Mouse (Mus musculus): ENCODE data around the gene Casc1. TPM values are rescaled to one million over a fixed set of nuclear protein-coding genes. Genes with fewer than 3 reads are reported as not detected.

Casc1 gene
- under 1 TPM; 0.27 to 0.79 TPM for total RNA-seq (2021)
- long read RNA-seq, experiment 1, result 0 reads
- long read RNA-seq, experiment 2, result 0 reads

GRCm38 (mm10) chr6:145210816-145211338, at the start of gene Casc1, which contains the start of gene Etfrf1:
TSS of gene Casc1 (minus strand) at chr6:145211005.
TSS of gene Etfrf1 (plus strand) at chr6:145211134.
- DNase-seq, result peak; percentile 97

- DNase-seq, result no peak
Observed at GRCm38 (mm10) chr6:145256701-145257073, 45.9 kb upstream of the Casc1 start.

- DNase-seq, result peak; percentile 50
Observed at GRCm38 (mm10) chr6:145255952-145256700, 45.3 kb upstream of the Casc1 start.

GRCm38 (mm10) chr6:145250820-145251219, 40.0 kb upstream of the Casc1 start:
- no peak for DNase-seq

- peak; percentile 96 for DNase-seq
Observed at GRCm38 (mm10) chr6:145250185-145250791, 39.5 kb upstream of the Casc1 start, which contains the start of gene Kras. TSS of gene Kras (minus strand) at chr6:145250239.

GRCm38 (mm10) chr6:145249291-145250184, 38.7 kb upstream of the Casc1 start:
- peak; percentile 73 for DNase-seq

- DNase-seq, result no peak
Observed at GRCm38 (mm10) chr6:145247886-145248285, 37.1 kb upstream of the Casc1 start.

GRCm38 (mm10) chr6:145246841-145247240, 36.0 kb upstream of the Casc1 start:
- DNase-seq, result no peak

- no peak for DNase-seq
Observed at GRCm38 (mm10) chr6:145242521-145242920, 31.7 kb upstream of the Casc1 start.

GRCm38 (mm10) chr6:145240285-145240684, 29.5 kb upstream of the Casc1 start:
- DNase-seq, result no peak

- DNase-seq, result no peak
Observed at GRCm38 (mm10) chr6:145237148-145237547, 26.3 kb upstream of the Casc1 start.

GRCm38 (mm10) chr6:145235367-145235766, 24.6 kb upstream of the Casc1 start:
- no peak for DNase-seq

GRCm38 (mm10) chr6:145234391-145234790, 23.6 kb upstream of the Casc1 start:
- DNase-seq, result no peak

- peak; percentile 49 for DNase-seq
Observed at GRCm38 (mm10) chr6:145226296-145226695, 15.5 kb upstream of the Casc1 start.

- DNase-seq, result no peak
Observed at GRCm38 (mm10) chr6:145224246-145224645, 13.4 kb upstream of the Casc1 start.

GRCm38 (mm10) chr6:145215826-145216225, 5.0 kb upstream of the Casc1 start:
- no peak for DNase-seq

GRCm38 (mm10) chr6:145213916-145214315, 3.1 kb upstream of the Casc1 start:
- no peak for DNase-seq

GRCm38 (mm10) chr6:145211376-145212305, 836 bp upstream of the Casc1 start:
- peak; percentile 32 for DNase-seq

- no peak for DNase-seq
Observed at GRCm38 (mm10) chr6:145210056-145210680, 637 bp downstream of the Casc1 start.

- DNase-seq, result no peak
Observed at GRCm38 (mm10) chr6:145205142-145205541, 5.7 kb downstream of the Casc1 start.

- no peak for DNase-seq
Observed at GRCm38 (mm10) chr6:145204440-145204839, 6.4 kb downstream of the Casc1 start.
